Comparison of ENCODE assay signal across 17 mouse cellular contexts in genomic region chr13:15641548-15641947, GRCm38 (mm10).
"Had no signal": no experiment of that assay in that cellular context is flagged by ENCODE, and none has a peak within 500 bp of the region (broad histone marks: within the 10 kb centered on the region; RNA-seq: fewer than 3 reads in every experiment).

No protein-coding gene starts in this region.

- H3K4me1 ChIP-seq: midbrain, embryonic 13.5 days; midbrain, embryonic 15.5 days; neural tube, embryonic 12.5 days; stomach, embryonic 15.5 days had no signal

- H3K27ac ChIP-seq: macrophage; midbrain, embryonic 13.5 days; midbrain, embryonic 15.5 days; neural tube, embryonic 12.5 days; stomach, embryonic 15.5 days had no signal

- H3K4me3 ChIP-seq: megakaryocyte, embryonic 14.5 days; midbrain, embryonic 13.5 days; midbrain, embryonic 15.5 days; neural tube, embryonic 12.5 days; stomach, embryonic 15.5 days had no signal

- H3K9me3 ChIP-seq: midbrain, embryonic 13.5 days; midbrain, embryonic 15.5 days; neural tube, embryonic 12.5 days; stomach, embryonic 15.5 days had no signal

- DNase-seq: lung, adult 18-20 months; lung, embryonic 14.5 days; lung, postnatal 14 days; lung, postnatal 36 days; right cerebral cortex, postnatal 25 days; right cerebral cortex, postnatal 4 days; spleen, adult 18-20 months; thymus, adult 2 months; thymus, postnatal 25 days; thymus, postnatal 4 days had no signal

- H3K9ac ChIP-seq: lung, embryonic 14.5 days; midbrain, embryonic 13.5 days; midbrain, embryonic 15.5 days; neural tube, embryonic 12.5 days; stomach, embryonic 15.5 days had no signal

- H3K27me3 ChIP-seq: megakaryocyte, embryonic 14.5 days; midbrain, embryonic 13.5 days; midbrain, embryonic 15.5 days; neural tube, embryonic 12.5 days; stomach, embryonic 15.5 days had no signal

- H3K4me2 ChIP-seq: lung, embryonic 14.5 days; midbrain, embryonic 11.5 days; midbrain, embryonic 13.5 days; midbrain, embryonic 15.5 days; neural tube, embryonic 12.5 days; stomach, embryonic 15.5 days had no signal

- H3K36me3 ChIP-seq: midbrain, embryonic 15.5 days; stomach, embryonic 15.5 days had no signal

- ATAC-seq: midbrain, embryonic 13.5 days; midbrain, embryonic 15.5 days had no signal
